Mouse (Mus musculus): ENCODE results near the gene Bub3. TPM values are rescaled to one million over a fixed set of nuclear protein-coding genes. Genes with fewer than 3 reads are reported as not detected.

The Bub3 gene
- polyA plus RNA-seq, 1 experiment from 2014 or later = 157 TPM

DNA sequence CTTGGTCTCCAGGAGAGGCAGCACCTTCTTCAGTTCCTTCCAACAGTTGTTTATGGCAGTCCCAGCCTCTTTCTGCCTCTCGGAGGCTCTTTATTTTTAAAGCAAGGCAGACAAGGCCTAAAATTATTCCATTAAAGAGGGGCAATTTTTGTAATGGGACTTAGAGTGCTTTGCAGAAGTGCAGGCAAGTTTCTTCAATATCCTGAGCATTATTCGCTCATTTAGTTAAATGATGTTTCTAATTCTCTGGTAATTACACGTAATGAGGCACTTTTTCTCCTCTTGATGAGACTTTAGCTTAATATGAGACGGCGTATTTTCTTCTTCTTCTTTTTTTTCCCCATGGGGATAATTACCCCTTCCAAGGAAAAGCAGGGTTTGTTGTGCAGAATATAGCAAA lies 25.5 kb downstream of the Bub3 start:
- ATAC-seq (ENCODE audit: low read depth) (no peak), DNase-seq (ENCODE audit: low spot score) (no peak)
- Histone ChIP-seq H3K9ac (ENCODE audit: low read depth, low read length) (no peak overlapping the region), H3K9me3 (ENCODE audit: control insufficient read depth, low read length) (no peaks in the 10 kb centered on the region), H3K4me3 (ENCODE audit: low read depth, low read length) (no peak overlapping the region), H3K4me1 (ENCODE audit: control insufficient read depth, insufficient read depth, low read length) (no peaks in the 10 kb centered on the region), H3K27me3 (replicated peaks; ENCODE audit: control insufficient read depth, insufficient read depth, low read length) (no peaks in the 10 kb centered on the region), H3K27ac (replicated peaks; ENCODE audit: low read depth, low read length) (no peak overlapping the region), H3K4me2 (ENCODE audit: low read depth, low read length) (no peak overlapping the region), H3K36me3 (ENCODE audit: control insufficient read depth, insufficient read depth, low read length) (no peaks in the 10 kb centered on the region)
- WGBS = 64% methylated on average over 5 of the region's 5 CpGs

DNA sequence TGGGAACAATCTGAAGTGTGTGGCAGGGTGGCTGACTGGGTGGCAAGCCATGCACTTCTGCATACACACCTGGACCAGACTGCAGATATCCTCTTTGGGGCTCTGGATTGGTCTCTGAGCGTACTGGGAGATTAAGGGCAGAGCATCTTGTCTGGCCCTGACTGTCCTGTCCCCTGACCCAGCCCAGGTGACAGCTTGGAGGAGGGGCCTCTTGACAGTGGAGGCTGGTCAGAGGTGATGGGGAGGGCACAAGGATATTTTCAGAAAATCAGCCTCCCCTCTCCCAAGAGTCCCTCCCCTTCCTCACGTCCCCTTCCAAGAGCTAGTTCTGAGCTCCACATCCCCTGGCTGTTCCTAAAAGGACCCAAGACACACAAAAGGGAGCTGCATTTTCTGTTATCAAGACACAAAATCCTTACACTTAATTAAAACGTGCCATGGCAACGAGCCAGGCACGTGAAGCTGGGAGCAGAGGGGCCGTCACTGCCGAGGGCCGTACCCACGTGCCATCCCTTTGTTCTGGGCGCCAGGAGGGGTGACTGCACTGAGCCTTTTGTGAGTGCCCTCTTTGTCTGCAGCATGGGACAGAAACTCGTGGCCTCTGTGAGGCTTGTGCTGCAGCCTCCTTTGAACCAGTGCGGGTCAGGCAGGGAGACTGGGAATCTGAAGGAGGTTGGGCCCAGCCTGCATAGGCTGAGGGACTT lies 37.9 kb downstream of the Bub3 start:
- ATAC-seq (ENCODE audit: low read depth) (peak; percentile 18; the same call in 1 of the 2 replicates), DNase-seq (ENCODE audit: low spot score) (peak; percentile 22)
- WGBS = 17% methylated on average over 12 of the region's 12 CpGs
- Histone ChIP-seq H3K36me3 (ENCODE audit: control insufficient read depth, insufficient read depth, low read length) (no peaks in the 10 kb centered on the region), H3K9me3 (ENCODE audit: control insufficient read depth, low read length) (no peaks in the 10 kb centered on the region), H3K4me1 (ENCODE audit: control insufficient read depth, insufficient read depth, low read length) (peaks cover 10% of the 10 kb centered on the region), H3K27ac (replicated peaks; ENCODE audit: low read depth, low read length) (no peak overlapping the region), H3K4me2 (ENCODE audit: low read depth, low read length) (0 out of 2 replicates have a peak overlapping the region, but pooled peaks have one; percentile 18), H3K4me3 (ENCODE audit: low read depth, low read length) (no peak overlapping the region), H3K9ac (ENCODE audit: low read depth, low read length) (0 out of 2 replicates have a peak overlapping the region, but pooled peaks have one; percentile 11), H3K27me3 (replicated peaks; ENCODE audit: control insufficient read depth, insufficient read depth, low read length) (no peaks in the 10 kb centered on the region)

- Histone ChIP-seq H3K4me2 (ENCODE audit: low read depth, low read length) (no peak overlapping the region), H3K4me3 (ENCODE audit: low read depth, low read length) (no peak overlapping the region), H3K27ac (replicated peaks; ENCODE audit: low read depth, low read length) (no peak overlapping the region), H3K9me3 (ENCODE audit: control insufficient read depth, low read length) (no peaks in the 10 kb centered on the region), H3K27me3 (replicated peaks; ENCODE audit: control insufficient read depth, insufficient read depth, low read length) (no peaks in the 10 kb centered on the region), H3K36me3 (ENCODE audit: control insufficient read depth, insufficient read depth, low read length) (no peaks in the 10 kb centered on the region), H3K4me1 (ENCODE audit: control insufficient read depth, insufficient read depth, low read length) (peaks cover 10% of the 10 kb centered on the region), H3K9ac (ENCODE audit: low read depth, low read length) (0 out of 2 replicates have a peak overlapping the region, but pooled peaks have one; percentile 11)
- DNase-seq (ENCODE audit: low spot score) (peak; percentile 38), ATAC-seq (ENCODE audit: low read depth) (peak; percentile 22; the same call in 1 of the 2 replicates)
- 4% methylated on average over 5 of the region's 5 CpGs for WGBS
These were observed 38.4 kb downstream of the Bub3 start for GRCm38 (mm10) chr7:131598483-131598824.

DNA sequence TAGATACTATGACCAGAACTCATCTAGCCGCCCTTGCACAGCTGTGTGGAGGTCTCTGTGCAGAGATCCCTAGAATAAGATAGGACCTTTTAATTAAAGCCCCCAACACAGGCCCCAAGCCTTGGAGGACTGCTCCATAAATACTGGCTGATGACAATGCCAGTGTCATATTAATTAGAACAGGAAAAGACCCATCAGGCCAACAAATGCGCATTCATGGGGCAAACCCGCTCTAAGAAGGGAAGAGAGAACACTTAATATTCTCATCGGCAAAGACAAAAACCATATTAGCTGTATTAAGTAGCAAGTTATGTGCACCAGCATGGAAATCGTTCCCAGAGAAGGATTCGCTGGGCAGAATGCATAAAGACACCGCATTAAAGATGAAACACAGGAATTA lies 42.1 kb downstream of the Bub3 start:
- Histone ChIP-seq H3K4me2 (ENCODE audit: low read depth, low read length) (no peak overlapping the region), H3K27me3 (replicated peaks; ENCODE audit: control insufficient read depth, insufficient read depth, low read length) (no peaks in the 10 kb centered on the region), H3K4me3 (ENCODE audit: low read depth, low read length) (no peak overlapping the region), H3K27ac (replicated peaks; ENCODE audit: low read depth, low read length) (no peak overlapping the region), H3K36me3 (ENCODE audit: control insufficient read depth, insufficient read depth, low read length) (no peaks in the 10 kb centered on the region), H3K9ac (ENCODE audit: low read depth, low read length) (no peak overlapping the region), H3K4me1 (ENCODE audit: control insufficient read depth, insufficient read depth, low read length) (peaks cover 10% of the 10 kb centered on the region), H3K9me3 (ENCODE audit: control insufficient read depth, low read length) (no peaks in the 10 kb centered on the region)
- no peak for DNase-seq (ENCODE audit: low spot score)
- 69% methylated on average over 7 of the region's 7 CpGs for WGBS
- no peak for ATAC-seq (ENCODE audit: low read depth)

- H3K4me2 ChIP-seq (ENCODE audit: low read depth, low read length) = no peak overlapping the region; the same call in 1 of the 2 replicates
- DNase-seq (ENCODE audit: low spot score) = no peak
These were observed 43.2 kb downstream of the Bub3 start for GRCm38 (mm10) chr7:131603186-131603585.

GRCm38 (mm10) chr7:131604946-131605345 lies 44.9 kb downstream of the Bub3 start:
- no peaks in the 10 kb centered on the region for H3K36me3 ChIP-seq (ENCODE audit: control insufficient read depth, insufficient read depth, low read length)
- ATAC-seq (ENCODE audit: low read depth) = no peak
- no peak overlapping the region for H3K9ac ChIP-seq (ENCODE audit: low read depth, low read length)
- DNase-seq (ENCODE audit: low spot score) = no peak
- H3K27me3 ChIP-seq (replicated peaks; ENCODE audit: control insufficient read depth, insufficient read depth, low read length) = no peaks in the 10 kb centered on the region
- no peak overlapping the region for H3K27ac ChIP-seq (replicated peaks; ENCODE audit: low read depth, low read length)
- whole genome bisulfite sequencing = 85% methylated on average over 10 of the region's 10 CpGs
- H3K4me2 ChIP-seq (ENCODE audit: low read depth, low read length) = no peak overlapping the region
- no peak overlapping the region for H3K4me3 ChIP-seq (ENCODE audit: low read depth, low read length)
- peaks cover 4% of the 10 kb centered on the region; the same call in 1 of the 2 replicates for H3K4me1 ChIP-seq (ENCODE audit: control insufficient read depth, insufficient read depth, low read length)
- H3K9me3 ChIP-seq (ENCODE audit: control insufficient read depth, low read length) = no peaks in the 10 kb centered on the region

More at GRCm38 (mm10) chr7:131603186-131603585, 43.2 kb downstream of the Bub3 start:
- Histone ChIP-seq H3K9ac (ENCODE audit: low read depth, low read length) (no peak overlapping the region), H3K4me1 (ENCODE audit: control insufficient read depth, insufficient read depth, low read length) (peaks cover 6% of the 10 kb centered on the region; the same call in 1 of the 2 replicates), H3K27me3 (replicated peaks; ENCODE audit: control insufficient read depth, insufficient read depth, low read length) (no peaks in the 10 kb centered on the region), H3K4me3 (ENCODE audit: low read depth, low read length) (no peak overlapping the region), H3K27ac (replicated peaks; ENCODE audit: low read depth, low read length) (no peak overlapping the region), H3K9me3 (ENCODE audit: control insufficient read depth, low read length) (no peaks in the 10 kb centered on the region), H3K36me3 (ENCODE audit: control insufficient read depth, insufficient read depth, low read length) (no peaks in the 10 kb centered on the region)
- WGBS = 14% methylated on average over 2 of the region's 11 CpGs
- ATAC-seq (ENCODE audit: low read depth) = no peak; the same call in 1 of the 2 replicates

DNA sequence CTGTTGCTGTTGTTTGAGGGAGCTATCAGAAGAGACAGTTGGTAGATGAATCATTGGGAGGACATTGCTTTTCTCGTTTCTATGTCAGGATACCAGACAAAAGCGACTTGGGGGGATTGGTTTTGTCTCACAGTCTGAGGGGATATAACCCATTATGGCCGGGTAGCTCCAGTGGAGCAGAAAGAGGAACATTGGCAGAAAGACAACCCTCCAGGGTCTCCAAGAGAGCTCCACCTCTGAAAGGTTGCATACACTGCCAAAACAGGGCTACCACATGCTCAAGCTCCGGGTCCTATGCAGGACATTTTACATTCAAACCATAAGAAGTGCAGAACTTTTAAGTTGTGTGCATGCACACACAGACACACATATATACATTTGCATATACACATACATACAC lies 45.5 kb downstream of the Bub3 start:
- Histone ChIP-seq H3K4me1 (ENCODE audit: control insufficient read depth, insufficient read depth, low read length) (peaks cover 4% of the 10 kb centered on the region; the same call in 1 of the 2 replicates), H3K4me3 (ENCODE audit: low read depth, low read length) (no peak overlapping the region), H3K4me2 (ENCODE audit: low read depth, low read length) (no peak overlapping the region), H3K9ac (ENCODE audit: low read depth, low read length) (no peak overlapping the region), H3K27me3 (replicated peaks; ENCODE audit: control insufficient read depth, insufficient read depth, low read length) (no peaks in the 10 kb centered on the region), H3K36me3 (ENCODE audit: control insufficient read depth, insufficient read depth, low read length) (no peaks in the 10 kb centered on the region), H3K27ac (replicated peaks; ENCODE audit: low read depth, low read length) (no peak overlapping the region), H3K9me3 (ENCODE audit: control insufficient read depth, low read length) (no peaks in the 10 kb centered on the region)
- no peak for ATAC-seq (ENCODE audit: low read depth)
- no peak for DNase-seq (ENCODE audit: low spot score)
- 69% methylated on average over 4 of the region's 4 CpGs for WGBS

DNA sequence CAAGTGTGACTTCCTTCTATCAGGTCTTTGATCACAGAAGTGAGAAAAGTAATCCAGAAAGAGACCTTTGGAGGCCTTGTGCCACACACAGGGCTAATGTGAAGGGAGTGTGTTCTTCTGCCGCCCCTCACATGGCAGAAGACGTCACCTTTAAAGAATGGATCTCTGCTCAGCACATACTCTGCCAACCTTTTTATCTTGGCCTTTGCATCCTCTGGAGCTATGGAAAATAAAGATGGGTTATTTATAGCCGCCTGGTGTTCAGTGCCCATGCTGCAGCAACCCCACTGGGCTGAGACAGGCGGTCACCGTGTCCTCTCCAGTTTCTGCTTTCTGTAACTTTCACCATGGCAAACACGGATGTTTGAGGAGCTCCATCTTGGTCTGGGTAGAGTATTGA lies 48.0 kb downstream of the Bub3 start:
- 94% methylated on average over 6 of the region's 6 CpGs for WGBS
- no peak for DNase-seq (ENCODE audit: low spot score)
- H3K27me3 ChIP-seq (replicated peaks; ENCODE audit: control insufficient read depth, insufficient read depth, low read length) = no peaks in the 10 kb centered on the region
- no peak for ATAC-seq (ENCODE audit: low read depth)
- H3K4me1 ChIP-seq (ENCODE audit: control insufficient read depth, insufficient read depth, low read length) = no peaks in the 10 kb centered on the region
- H3K27ac ChIP-seq (replicated peaks; ENCODE audit: low read depth, low read length) = no peak overlapping the region
- no peak overlapping the region for H3K4me2 ChIP-seq (ENCODE audit: low read depth, low read length)
- no peaks in the 10 kb centered on the region for H3K9me3 ChIP-seq (ENCODE audit: control insufficient read depth, low read length)
- H3K4me3 ChIP-seq (ENCODE audit: low read depth, low read length) = no peak overlapping the region
- no peaks in the 10 kb centered on the region for H3K36me3 ChIP-seq (ENCODE audit: control insufficient read depth, insufficient read depth, low read length)
- no peak overlapping the region for H3K9ac ChIP-seq (ENCODE audit: low read depth, low read length)

GRCm38 (mm10) chr7:131609677-131610076 lies 49.7 kb downstream of the Bub3 start:
- no peak overlapping the region for H3K9ac ChIP-seq (ENCODE audit: low read depth, low read length)
- H3K36me3 ChIP-seq (ENCODE audit: control insufficient read depth, insufficient read depth, low read length) = no peaks in the 10 kb centered on the region
- ATAC-seq (ENCODE audit: low read depth) (peak; percentile 67), DNase-seq (ENCODE audit: low spot score) (peak; percentile 41)
- H3K27me3 ChIP-seq (replicated peaks; ENCODE audit: control insufficient read depth, insufficient read depth, low read length) = no peaks in the 10 kb centered on the region
- H3K27ac ChIP-seq (replicated peaks; ENCODE audit: low read depth, low read length) = no peak overlapping the region
- WGBS = 32% methylated on average over 7 of the region's 7 CpGs
- H3K4me1 ChIP-seq (ENCODE audit: control insufficient read depth, insufficient read depth, low read length) = no peaks in the 10 kb centered on the region
- H3K4me2 ChIP-seq (ENCODE audit: low read depth, low read length) = no peak overlapping the region
- no peak overlapping the region for H3K4me3 ChIP-seq (ENCODE audit: low read depth, low read length)
- no peaks in the 10 kb centered on the region for H3K9me3 ChIP-seq (ENCODE audit: control insufficient read depth, low read length)
